Mouse (Mus musculus) spleen, embryonic (tissue): ENCODE data around the gene Hcfc2.

Experiments used
- CTCF ChIA-PET: fragments of 350-600 bp; sonication (Branson Sonifier 250); formaldehyde crosslinking; loops from one replicate; lab custom pipeline; 2022; lab: Charles Lee

The Hcfc2 gene

GRCm38 (mm10) chr10:82699296-82699941 lies 3.5 kb downstream of the Hcfc2 start:
- CTCF ChIA-PET = no interaction called here

DNA sequence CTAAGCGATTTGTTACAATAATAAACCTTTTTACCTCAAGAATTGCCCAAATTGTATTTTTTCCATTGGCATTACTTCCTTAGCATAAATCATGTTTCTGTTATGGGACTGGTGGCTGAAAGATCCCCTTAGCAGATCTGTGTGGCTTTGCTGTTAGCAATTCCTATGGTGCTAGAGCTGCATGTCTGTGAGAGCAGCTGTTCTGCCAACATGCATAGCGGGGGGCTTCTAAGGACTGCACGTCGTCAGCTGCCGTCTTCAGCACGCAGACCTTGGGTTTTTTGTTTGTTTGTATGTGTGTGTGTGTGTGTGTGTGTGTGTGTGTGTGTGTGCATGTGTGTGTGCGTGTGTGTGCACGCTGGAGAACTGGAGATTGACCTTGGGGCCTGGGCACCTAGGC lies 45.4 kb downstream of the Hcfc2 start:
- CTCF ChIA-PET = no interaction called here

GRCm38 (mm10) chr10:82741876-82742275 lies 45.9 kb downstream of the Hcfc2 start:
- CTCF ChIA-PET = no interaction called here

DNA sequence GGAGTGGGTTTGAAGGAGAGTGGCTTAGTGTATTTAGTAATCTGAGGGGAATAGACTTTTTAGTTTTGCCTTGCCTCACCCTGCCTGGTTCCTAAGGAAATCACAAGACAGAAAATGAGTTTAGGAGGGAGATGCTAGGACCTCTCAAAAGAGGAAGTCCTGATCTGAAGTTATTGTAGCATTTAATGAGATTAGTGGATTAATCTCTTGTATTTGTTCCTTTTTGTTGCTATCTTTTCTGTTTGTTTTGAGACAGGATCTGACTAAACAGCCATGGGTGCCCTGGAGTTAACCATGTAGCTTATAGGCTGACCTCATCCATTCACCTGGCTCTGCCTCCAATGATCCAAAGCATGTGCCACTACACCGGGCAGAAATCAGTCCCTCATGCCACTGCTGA lies 46.6 kb downstream of the Hcfc2 start:
- CTCF ChIA-PET = no interaction called here

- CTCF ChIA-PET = no interaction called here
These were observed 48.3 kb downstream of the Hcfc2 start for GRCm38 (mm10) chr10:82744296-82744695.

DNA sequence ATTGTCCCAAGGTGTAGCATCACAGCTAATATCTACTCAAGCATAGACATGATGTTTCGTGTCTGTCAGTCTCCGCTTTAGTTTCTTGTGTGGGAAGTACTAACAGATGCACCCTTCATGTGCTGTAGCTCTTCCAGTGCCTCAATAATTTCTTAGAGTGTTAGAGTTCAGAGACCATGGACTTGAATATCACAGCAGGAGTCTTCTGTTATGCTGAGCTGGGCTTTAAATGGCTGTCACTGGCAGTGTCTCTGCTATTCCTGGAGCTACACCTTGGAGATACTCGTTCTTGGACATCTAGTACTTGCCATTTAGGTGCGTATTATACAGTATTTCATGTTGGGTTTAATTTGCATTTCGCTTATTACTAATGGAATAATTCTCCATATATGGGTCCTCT lies 49.3 kb downstream of the Hcfc2 start:
- CTCF ChIA-PET = no interaction called here

DNA sequence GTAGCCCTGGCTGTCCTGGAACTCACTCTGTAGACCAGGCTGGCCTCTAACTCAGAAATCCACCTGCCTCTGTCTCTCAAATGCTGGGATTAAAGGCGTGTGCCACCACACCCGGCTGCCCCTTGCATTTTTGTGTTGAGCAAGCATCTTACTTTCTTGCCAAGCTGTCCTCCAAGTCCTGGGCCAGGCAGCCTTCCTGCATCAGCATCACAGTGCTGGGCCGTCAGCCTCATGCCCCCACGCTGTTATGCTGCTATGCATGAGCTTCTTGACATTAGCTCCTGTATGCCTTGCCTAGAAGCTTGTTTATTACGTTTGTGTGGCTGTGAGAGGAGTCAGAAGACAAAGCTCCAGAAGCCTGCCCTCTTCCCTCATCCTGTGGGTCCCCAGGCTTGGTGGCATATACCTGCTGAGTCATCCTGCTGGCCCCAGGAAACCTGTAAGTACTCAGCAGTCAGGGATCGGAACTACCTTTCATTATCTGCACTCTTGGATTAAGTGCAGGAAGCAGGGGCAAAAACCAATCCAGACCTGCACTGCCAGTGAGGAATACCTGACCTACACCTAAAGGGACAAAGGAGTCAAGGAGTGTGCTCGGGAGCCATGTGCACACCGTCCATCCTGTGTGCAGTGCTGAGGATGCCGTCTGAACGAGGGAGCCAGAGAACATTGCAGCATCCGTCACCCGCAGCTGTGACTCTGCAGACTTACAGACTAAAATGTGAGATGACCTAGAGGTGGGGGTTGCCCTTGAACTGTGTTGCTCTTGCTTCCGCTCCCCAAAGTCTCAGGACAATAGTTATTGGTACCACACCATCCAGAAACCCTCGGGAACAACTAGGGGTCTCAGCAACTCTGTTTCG lies 51.3 kb downstream of the Hcfc2 start:
- CTCF ChIA-PET = no interaction called here

GRCm38 (mm10) chr10:82750778-82751177 lies 54.8 kb downstream of the Hcfc2 start:
- CTCF ChIA-PET = no interaction called here

- CTCF ChIA-PET = no interaction called here
These were observed 57.0 kb downstream of the Hcfc2 start for GRCm38 (mm10) chr10:82752921-82753320.

DNA sequence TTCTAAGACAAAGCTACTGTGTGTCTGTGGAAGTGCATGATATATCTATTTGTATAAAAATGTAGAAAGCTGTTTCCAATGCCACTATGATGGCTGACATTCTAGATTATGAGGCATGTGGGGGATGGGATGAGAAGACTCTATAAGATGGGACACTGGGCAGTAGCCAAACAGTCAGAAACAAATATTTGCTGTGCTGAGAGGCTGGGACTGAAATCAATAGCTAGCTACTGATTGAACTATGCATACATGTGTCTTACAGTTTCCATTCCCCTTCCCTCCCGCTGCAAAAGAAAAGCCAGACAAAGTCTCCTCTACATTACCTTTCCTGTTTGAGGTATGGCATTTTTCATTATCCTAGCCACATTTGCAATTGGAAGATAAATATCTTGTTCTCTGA lies 58.7 kb downstream of the Hcfc2 start:
- CTCF ChIA-PET = no interaction called here

- CTCF ChIA-PET = interaction anchor here (0.6 kb wide), 1 partner anchor 274 kb away, joined by 4 read pairs; no protein-coding TSS in a partner anchor
These were observed 59.4 kb downstream of the Hcfc2 start for GRCm38 (mm10) chr10:82755213-82755890.

GRCm38 (mm10) chr10:82756466-82756865 lies 60.5 kb downstream of the Hcfc2 start:
- CTCF ChIA-PET = no interaction called here

DNA sequence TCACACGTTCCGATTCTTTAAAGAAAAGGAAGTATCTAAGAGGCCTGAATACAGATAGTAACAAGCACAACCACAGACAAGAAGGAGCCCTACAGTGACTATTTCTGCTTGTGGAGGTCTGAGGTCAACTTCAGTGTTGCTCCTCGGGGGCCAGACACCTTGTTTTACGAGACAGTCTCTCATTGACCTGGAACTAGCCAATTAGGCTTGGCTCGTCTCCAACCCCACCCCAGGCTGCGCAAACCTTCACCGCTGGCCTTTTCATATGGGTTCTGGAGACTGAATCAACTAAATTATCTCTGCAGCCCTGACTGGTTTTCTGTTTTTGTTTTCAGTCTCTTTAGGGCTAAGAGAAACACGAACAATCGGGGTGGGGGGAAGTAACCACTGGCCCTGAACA lies 61.4 kb downstream of the Hcfc2 start:
- CTCF ChIA-PET = no interaction called here

DNA sequence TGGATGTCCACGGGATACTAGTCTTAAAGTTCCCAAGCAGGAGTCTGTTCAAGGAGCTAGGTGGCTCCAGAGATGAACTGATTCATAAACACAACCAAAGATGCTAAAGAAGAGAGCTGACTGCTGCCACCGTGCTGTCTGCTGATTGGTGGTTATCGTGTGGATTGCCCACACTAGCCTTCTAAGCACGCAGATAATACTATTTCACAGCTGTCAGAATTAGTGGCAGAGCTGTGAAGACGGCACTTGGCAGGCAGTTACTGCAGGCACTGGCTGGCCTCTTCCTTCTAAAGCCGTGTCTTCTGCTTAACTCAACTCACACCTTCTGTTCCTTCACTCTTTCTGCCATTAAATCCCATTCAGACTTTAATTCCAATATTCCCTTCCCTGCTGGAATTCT lies 62.4 kb downstream of the Hcfc2 start:
- CTCF ChIA-PET = no interaction called here

GRCm38 (mm10) chr10:82758878-82759277 lies 62.9 kb downstream of the Hcfc2 start:
- CTCF ChIA-PET = interaction anchor here (0.5 kb wide), 1 partner anchor 21 kb away, joined by 4 read pairs; no protein-coding TSS in a partner anchor

GRCm38 (mm10) chr10:82759706-82760105 lies 63.7 kb downstream of the Hcfc2 start:
- CTCF ChIA-PET = interaction anchor here (0.5 kb wide), 1 partner anchor 20 kb away, joined by 4 read pairs; no protein-coding TSS in a partner anchor

- CTCF ChIA-PET = no interaction called here
These were observed 65.3 kb downstream of the Hcfc2 start for GRCm38 (mm10) chr10:82761037-82761811.

DNA sequence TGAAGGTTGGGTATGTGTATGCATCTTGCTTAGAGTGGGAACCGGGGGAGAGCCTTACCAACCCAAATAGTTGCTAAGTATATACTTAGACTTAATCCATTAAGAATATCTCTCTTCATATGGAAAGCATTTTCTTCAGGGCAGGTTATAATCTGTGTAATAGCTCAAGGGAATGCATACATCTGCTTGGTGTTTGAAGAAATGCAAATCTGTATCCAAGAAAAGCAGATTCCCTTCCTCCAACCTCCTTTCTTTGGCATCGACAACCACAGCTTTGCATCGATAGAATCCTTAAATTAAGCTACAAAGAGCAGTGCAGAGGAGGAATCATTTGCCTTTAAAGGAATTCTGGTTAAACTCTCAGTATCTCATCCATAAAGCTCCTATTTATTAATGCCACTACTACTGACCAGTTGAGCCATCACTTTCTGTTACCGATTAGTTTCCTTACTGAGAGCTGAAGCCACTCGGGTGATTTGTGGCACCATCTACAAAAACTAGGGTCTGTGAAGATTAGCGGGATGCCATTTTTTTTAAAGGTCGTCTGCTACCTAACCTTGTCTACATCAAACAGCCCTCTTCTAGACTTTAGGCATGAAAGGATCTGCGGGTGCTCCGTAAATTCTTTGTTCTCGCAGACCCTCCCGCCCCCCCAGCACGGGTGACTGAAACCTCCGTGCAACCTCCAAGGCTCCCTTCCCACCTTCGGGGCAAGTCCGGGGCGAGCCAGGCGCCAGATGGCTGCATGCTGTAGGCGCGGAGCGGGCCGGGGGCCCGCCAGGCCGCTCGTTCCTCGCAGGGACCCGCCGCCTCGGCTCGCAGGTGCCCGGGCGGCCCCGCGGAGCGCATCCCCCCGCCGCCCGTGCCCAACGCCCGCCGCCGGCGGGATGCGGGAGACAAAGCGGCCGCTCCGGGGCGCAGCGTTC lies 67.1 kb downstream of the Hcfc2 start:
- CTCF ChIA-PET = no interaction called here

GRCm38 (mm10) chr10:82763840-82764631 lies 68.1 kb downstream of the Hcfc2 start, which contains the start of gene Nfyb:
Gene Nfyb, minus strand, starts transcription at chr10:82764144.
- CTCF ChIA-PET = no interaction called here

DNA sequence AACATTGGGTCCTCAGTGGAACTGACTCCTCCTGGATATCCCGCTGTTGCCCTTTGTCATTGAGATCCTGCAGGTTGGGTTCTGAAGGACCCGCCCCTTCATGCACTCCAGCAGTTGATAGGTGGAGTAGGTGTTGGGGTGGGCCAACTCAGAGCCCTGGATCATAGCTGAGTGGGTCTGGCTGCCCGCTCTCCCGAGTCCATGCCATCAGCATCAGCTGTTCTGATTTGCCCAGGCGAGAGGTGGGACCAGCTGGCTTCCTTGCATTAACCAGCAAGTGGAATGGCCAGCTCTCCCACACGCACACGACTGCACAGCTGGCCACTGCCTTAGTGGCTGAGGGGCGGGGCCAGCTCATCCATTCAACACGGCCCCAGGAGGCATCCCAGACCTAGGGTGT lies 72.9 kb downstream of the Hcfc2 start:
- CTCF ChIA-PET = no interaction called here
